Mouse (Mus musculus) forebrain, embryonic 14.5 days (tissue): ENCODE results near the gene Ptbp3. TPM values are rescaled to one million over a fixed set of nuclear protein-coding genes. Genes with fewer than 3 reads are reported as not detected.

Source experiments
- ATAC-seq: fragments of 200-750 bp; cut with Nextera tagmentation; 2 replicates; pipeline ENCODE4 v1.8.0; 2017; ENCODE audit warnings: mild to moderate bottlenecking, moderate library complexity
- DNase-seq: peaks from one replicate; pipeline ENCODE4 v3.0.0-alpha.2; 2015; ENCODE audit warnings: low spot score
- H3K27ac ChIP-seq: fragments of 300-500 bp; sonication (generic); 2 replicates; pipeline ENCODE4 v1.5.1; 2014; ENCODE audit warnings: low read depth, mild to moderate bottlenecking, control low read depth, low read length, moderate library complexity
- H3K27me3 ChIP-seq: fragments of 300-500 bp; sonication (generic); replicated peaks from 2 replicates; pipeline ENCODE4 v1.6.1; 2014; ENCODE audit warnings: low read length, control low read depth, mixed read lengths; ENCODE audit not compliant: control insufficient read depth, insufficient read depth
- H3K36me3 ChIP-seq: fragments of 300-500 bp; sonication (generic); 2 replicates; pipeline ENCODE4 v1.6.1; 2014; ENCODE audit warnings: low read length, control low read depth; ENCODE audit not compliant: control insufficient read depth, insufficient read depth
- H3K4me1 ChIP-seq: fragments of 300-500 bp; sonication (generic); 2 replicates; pipeline ENCODE4 v1.6.1; 2014; ENCODE audit warnings: antibody characterized with exemption, low read length, control low read depth; ENCODE audit not compliant: control insufficient read depth, insufficient read depth
- H3K4me2 ChIP-seq: fragments of 300-500 bp; sonication (generic); 2 replicates; pipeline ENCODE4 v1.6.1; 2014; ENCODE audit warnings: mild to moderate bottlenecking, control low read depth, low read length
- H3K4me3 ChIP-seq: fragments of 300-500 bp; sonication (generic); 2 replicates; pipeline ENCODE4 v1.5.1; 2014; ENCODE audit warnings: low read depth, low read length, control low read depth
- H3K9ac ChIP-seq: fragments of 300-500 bp; sonication (generic); 2 replicates; pipeline ENCODE4 v1.6.1; 2014; ENCODE audit warnings: mild to moderate bottlenecking, low read length, control low read depth, moderate library complexity
- H3K9me3 ChIP-seq: fragments of 300-500 bp; sonication (generic); replicated peaks from 2 replicates; pipeline ENCODE4 v1.6.1; 2016; ENCODE audit warnings: low read length, control low read depth, mixed read lengths; ENCODE audit not compliant: control insufficient read depth
- WGBS: fragments of 180-500 bp; shearing (Covaris S2); extraction: QIAGEN DNeasy Blood & Tissue Kit; methylation state at CpG from one replicate; pipeline ENCODE4 v1.1.7; 2014; 5-methylcytosine and 5-hydroxymethylcytosine counted together
- polyA plus RNA-seq: library from polyadenylated mRNA; unstranded; fragments of >200 nt; fragmentation: Nextera tagmentation; extraction: Ambion mirVana; gene quantifications from 2 replicates; pipeline ENCODE4 v1.2.1, GENCODE M21; 2014

The Ptbp3 gene
- 22.9 and 23.5 TPM in 2 replicates for polyA plus RNA-seq

DNA sequence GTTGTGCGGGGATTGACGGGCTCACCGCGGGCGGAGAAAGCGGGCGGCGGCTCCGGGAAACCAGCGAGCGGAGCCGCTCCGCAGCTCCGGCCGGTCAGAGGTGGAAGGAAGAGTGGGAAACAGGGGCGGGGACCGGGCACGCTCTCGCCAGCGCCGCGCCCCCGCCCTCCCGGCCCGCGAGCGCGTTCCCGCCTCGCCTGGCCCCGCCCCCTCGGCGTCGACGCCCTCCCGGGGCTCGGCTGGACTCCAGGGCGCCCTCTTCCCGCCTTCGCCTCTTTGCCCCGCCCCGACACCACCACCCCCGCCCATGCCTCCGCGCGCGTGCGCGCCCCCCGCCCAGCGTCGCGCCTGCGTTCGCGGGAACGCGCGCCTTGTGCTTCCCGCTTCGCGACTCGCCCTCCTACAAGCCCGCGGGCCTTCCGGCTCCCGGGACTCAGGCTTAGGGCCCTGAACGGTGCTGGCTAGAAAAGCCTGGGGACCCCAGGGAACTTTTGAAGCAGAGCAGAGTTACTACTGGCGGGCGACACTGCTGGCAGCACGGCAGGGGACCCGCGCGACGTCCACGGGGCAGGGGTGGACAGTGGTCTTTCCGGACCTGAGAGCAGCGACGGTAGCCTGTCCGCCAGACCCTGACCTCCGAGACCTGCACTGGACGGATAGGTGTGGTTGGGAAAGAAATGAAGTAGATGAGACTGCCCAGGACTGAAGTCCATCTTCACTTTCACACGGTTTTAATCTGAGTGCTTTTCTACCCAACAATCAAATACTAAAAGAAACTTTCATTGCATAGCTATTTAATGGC, at the start of gene Ptbp3:
Ptbp3 (minus strand) TSS at position 190 of the 802 bp plus-strand sequence.
- Histone ChIP-seq H3K9me3 (no peaks in the 10 kb centered on the region), H3K9ac (peak within 1 kb of the TSS; percentile 85), H3K4me3 (peak within 1 kb of the TSS; percentile 83), H3K4me1 (peaks cover 8% of the 10 kb centered on the region), H3K27me3 (0 out of 2 replicates have a peak, but pooled peaks cover 3% of the 10 kb centered on the region), H3K36me3 (no peaks in the 10 kb centered on the region), H3K4me2 (peak within 1 kb of the TSS; percentile 81), H3K27ac (peak within 1 kb of the TSS; percentile 86)
- under 1% methylated on average over 66 of the region's 83 CpGs for WGBS
- peak; percentile 94 for DNase-seq
- peak; percentile 90 for ATAC-seq

DNA sequence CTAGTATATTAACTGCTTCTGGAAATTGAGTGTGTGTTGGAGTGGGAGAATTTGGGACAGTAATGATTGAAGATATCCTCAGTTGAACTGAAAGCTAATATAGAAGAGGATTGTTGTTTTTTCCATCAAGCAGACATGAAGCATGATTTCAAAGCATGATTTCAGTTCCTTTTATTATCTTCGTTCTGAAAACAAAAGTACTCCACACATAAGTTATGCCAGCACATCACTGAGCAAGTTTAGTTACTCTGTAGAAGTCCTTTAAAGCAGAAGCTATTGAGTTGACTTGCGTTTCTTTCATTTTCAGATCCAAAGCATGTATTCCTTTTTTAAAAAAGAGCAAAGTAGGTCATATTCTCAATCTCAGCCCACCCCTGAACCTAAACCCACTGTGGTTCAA, 47.4 kb upstream of the Ptbp3 start:
- WGBS = 89% methylated on average over 2 of the region's 2 CpGs

DNA sequence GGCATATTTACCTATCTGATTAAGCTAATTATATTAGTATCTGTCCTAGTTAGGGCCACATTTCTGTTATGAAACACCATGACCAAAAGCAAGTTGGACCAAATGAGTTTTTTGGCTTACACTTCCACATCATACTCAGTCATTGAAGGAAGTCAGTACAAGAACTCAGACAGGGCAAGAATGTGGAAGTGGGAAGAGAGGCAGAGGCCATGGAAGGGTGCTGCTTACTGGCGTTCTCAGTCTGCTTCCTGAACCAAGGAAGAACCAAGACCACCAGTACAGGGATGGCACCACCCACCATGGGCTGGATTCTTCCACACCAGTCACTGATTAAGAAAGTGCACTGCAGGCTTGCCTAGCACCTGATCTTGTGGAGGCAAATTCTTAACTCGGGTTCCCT, 45.5 kb upstream of the Ptbp3 start:
- Histone ChIP-seq H3K27ac (no peak overlapping the region), H3K27me3 (no peaks in the 10 kb centered on the region), H3K9me3 (no peaks in the 10 kb centered on the region), H3K4me3 (no peak overlapping the region), H3K36me3 (no peaks in the 10 kb centered on the region), H3K9ac (no peak overlapping the region), H3K4me1 (no peaks in the 10 kb centered on the region), H3K4me2 (no peak overlapping the region)
- no peak for ATAC-seq
- WGBS = 75% methylated on average over 2 of the region's 2 CpGs
- no peak for DNase-seq

More for the DNA sequence above, 47.4 kb upstream of the Ptbp3 start:
- H3K36me3 ChIP-seq = no peaks in the 10 kb centered on the region; the same call in 1 of the 2 replicates
- no peak for ATAC-seq
- no peaks in the 10 kb centered on the region for H3K4me1 ChIP-seq
- H3K9ac ChIP-seq = no peak overlapping the region
- no peaks in the 10 kb centered on the region for H3K27me3 ChIP-seq
- no peak for DNase-seq
- no peak overlapping the region for H3K4me3 ChIP-seq
- H3K4me2 ChIP-seq = no peak overlapping the region
- H3K27ac ChIP-seq = no peak overlapping the region
- H3K9me3 ChIP-seq = no peaks in the 10 kb centered on the region

DNA sequence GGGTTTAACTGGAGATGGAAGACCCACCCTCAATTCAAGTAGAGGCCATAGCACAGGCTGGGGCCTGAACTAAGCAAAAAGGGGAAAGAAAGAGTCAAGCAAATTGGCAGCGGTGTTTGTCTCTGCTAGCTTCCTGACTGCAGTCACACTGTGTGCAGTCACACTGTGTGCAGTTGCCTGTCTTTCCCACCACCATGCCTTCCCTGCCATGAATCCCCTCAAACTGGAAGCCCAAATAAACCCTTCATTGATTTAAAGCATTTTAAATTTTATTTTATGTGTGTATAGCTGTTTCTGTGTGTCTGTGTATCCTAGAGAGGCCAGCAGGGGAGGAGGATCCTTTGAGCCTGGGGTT, 38.7 kb upstream of the Ptbp3 start:
- H3K9ac ChIP-seq = no peak overlapping the region
- no peaks in the 10 kb centered on the region for H3K27me3 ChIP-seq
- no peak overlapping the region for H3K4me2 ChIP-seq
- DNase-seq (no peak), ATAC-seq (no peak)
- H3K36me3 ChIP-seq = no peaks in the 10 kb centered on the region
- WGBS = 95% methylated on average over 1 of the region's 1 CpGs
- no peak overlapping the region for H3K4me3 ChIP-seq
- no peaks in the 10 kb centered on the region for H3K9me3 ChIP-seq
- H3K4me1 ChIP-seq = no peaks in the 10 kb centered on the region
- H3K27ac ChIP-seq = no peak overlapping the region

DNA sequence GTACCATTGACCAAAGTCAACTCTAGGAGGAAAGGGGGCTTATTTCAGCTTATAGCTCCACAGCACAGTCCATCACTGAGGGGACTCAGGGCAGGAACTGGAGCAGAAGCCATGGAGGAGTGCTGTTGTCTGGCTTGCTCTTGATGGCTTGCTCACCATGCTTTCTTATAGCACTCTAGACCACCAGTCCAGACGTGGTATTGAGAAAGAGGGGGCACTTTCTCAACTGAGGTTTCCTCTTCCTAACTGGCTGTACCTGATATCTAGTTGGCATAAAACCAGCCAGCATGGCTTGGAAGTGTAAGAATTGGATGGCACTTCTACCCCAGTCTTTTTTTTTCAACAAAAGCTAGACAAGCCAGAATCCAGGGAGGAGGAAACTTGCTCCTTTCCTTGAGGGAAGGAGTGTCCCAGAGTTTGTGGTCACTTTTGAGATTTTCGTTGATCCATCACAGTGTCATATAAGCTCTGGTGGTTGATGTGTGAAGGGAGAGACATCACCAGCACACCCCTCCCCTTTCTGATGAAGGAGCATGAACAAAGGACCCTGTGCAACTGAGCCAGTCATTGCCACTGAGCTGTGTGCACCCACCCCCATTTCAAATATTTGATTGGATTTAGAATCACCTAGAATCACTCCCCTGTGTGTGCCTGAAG, 38.2 kb upstream of the Ptbp3 start:
- WGBS = 77% methylated on average over 2 of the region's 2 CpGs
- ATAC-seq (no peak), DNase-seq (no peak)
- Histone ChIP-seq H3K9me3 (no peaks in the 10 kb centered on the region), H3K4me2 (no peak overlapping the region), H3K36me3 (no peaks in the 10 kb centered on the region), H3K4me1 (no peaks in the 10 kb centered on the region), H3K27ac (no peak overlapping the region), H3K27me3 (no peaks in the 10 kb centered on the region), H3K4me3 (no peak overlapping the region), H3K9ac (no peak overlapping the region)

DNA sequence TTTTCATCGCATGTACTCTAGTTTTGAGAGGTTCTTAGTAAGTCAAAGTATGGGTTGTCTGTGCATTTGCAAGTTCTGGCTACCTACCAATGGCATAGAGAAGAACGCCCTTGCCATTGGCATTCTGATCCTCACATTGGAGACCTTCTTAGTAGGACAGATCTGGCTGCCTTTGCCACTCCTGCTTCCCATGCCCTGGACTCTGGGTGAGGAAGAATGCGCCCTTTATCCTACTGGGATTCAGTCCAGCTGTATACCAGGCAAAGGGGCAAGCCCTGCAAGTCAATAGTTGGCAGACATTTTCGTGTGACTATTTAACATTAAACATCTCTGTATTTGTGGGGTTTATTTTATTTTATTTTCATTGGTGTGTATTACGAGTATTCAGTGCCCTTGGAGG, 35.9 kb upstream of the Ptbp3 start:
- Histone ChIP-seq H3K4me3 (no peak overlapping the region), H3K9me3 (no peaks in the 10 kb centered on the region), H3K27ac (no peak overlapping the region), H3K4me2 (no peak overlapping the region), H3K9ac (no peak overlapping the region), H3K4me1 (peaks cover 11% of the 10 kb centered on the region; the same call in 1 of the 2 replicates), H3K27me3 (no peaks in the 10 kb centered on the region), H3K36me3 (no peaks in the 10 kb centered on the region)
- WGBS = 83% methylated on average over 5 of the region's 5 CpGs
- DNase-seq = no peak
- ATAC-seq = no peak

DNA sequence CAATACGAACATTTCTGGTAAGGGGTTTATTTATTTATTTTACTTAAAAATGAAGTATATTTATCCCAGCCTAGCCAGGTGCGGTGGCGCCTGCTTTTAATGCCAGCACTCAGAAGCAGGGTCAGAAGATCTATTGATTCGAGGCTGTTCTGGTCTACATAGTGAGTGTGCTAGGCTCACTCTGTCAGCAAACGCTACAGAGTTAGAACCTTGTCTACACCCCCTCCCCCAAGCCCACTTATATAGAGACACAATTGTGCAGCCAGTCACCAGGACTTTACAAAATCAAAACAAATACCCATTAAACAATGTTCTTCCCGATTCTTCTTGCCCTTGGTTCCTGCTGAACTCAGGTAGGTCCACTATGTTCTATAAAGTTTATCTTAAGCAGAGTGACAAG, 33.0 kb upstream of the Ptbp3 start:
- no peaks in the 10 kb centered on the region for H3K36me3 ChIP-seq
- H3K9me3 ChIP-seq = no peaks in the 10 kb centered on the region
- H3K4me1 ChIP-seq = peaks cover 11% of the 10 kb centered on the region; the same call in 1 of the 2 replicates
- ATAC-seq (no peak), DNase-seq (no peak)
- H3K4me3 ChIP-seq = peak overlapping the region; percentile 61
- no peak overlapping the region; the same call in 1 of the 2 replicates for H3K9ac ChIP-seq
- H3K4me2 ChIP-seq = peak overlapping the region; percentile 84
- no peak overlapping the region for H3K27ac ChIP-seq
- no peaks in the 10 kb centered on the region for H3K27me3 ChIP-seq
- WGBS = 26% methylated on average over 6 of the region's 6 CpGs

DNA sequence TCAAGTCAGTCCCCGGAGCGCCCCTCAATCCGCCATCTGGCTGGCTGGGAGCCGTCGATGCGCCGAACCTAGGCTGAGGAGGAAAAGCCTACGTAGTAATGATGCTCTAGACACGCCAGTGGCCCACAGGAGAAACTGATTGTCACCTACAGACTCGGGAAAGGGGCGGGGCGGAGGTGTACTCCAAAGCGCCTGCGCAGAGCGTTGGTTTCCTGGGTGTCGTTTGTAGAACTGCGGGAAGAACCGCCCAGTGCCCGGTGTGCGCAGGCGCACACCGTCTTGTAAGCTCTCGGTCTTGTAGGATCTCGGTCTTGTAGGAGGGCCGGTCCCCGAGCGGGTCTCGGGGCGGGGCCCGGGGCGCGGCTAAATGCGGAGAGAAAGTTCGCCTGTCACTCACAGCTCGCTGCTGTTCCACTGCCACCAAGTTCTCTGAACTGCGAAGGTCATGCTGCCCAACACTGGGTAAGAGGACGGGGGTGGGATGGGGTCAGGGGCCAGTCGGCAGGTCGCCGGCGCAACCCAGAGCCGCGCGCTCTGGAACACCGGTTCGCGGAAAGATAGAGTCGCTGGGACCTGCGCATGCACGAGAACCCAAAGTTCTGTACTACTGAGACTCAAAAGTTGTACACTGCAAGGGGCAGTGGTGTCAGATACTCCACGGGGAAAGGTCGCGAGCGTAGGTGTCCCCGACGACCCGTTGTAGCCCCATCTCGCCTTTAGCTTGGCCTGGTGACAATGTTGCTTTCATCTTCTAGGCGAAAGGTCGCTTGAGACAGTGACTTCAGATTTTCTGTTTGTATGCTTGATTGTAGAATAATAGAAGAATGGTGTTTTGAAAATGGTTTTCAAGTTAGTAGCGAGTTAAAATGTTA, 32.4 kb upstream of the Ptbp3 start, which contains the start of gene Hsdl2:
Hsdl2 (plus strand) TSS at position 250 of the 872 bp plus-strand sequence.
- Histone ChIP-seq H3K4me1 (peaks cover 11% of the 10 kb centered on the region; the same call in 1 of the 2 replicates), H3K4me3 (peak within 1 kb of the TSS; percentile 61), H3K9ac (peak within 1 kb of the TSS; percentile 72), H3K27ac (peak within 1 kb of the TSS; percentile 86), H3K27me3 (no peaks in the 10 kb centered on the region), H3K4me2 (peak within 1 kb of the TSS; percentile 84), H3K36me3 (no peaks in the 10 kb centered on the region), H3K9me3 (no peaks in the 10 kb centered on the region)
- under 1% methylated on average over 61 of the region's 61 CpGs for WGBS
- peak; percentile 97 for ATAC-seq
- DNase-seq = peak; percentile 100
